Mouse (Mus musculus): ENCODE data around the gene Mypn.

Gene Mypn

DNA sequence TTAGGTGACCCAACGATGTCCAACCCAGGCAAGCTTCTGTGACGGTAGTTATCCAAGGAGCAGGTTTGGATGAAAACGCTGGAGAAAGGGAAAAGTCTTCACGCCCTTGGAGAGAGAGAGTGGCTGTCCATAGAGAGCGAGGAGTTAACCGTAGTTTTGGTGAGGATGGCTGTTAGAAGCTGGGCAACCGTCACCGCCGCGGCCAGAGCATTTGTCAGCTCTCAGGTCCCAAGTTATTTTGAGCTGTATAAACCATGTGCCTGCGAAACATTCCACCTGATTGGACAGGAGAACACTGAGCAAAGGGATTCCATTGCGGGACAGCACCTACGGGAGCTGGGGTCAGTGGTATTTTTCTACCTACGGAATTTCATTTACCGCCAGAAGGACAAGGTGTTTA lies at the start of gene Mypn:
Mypn (minus strand) TSS at position 225 of the 400 bp plus-strand sequence.
- in situ Hi-C loops (cut with MboI, MseI) = no loop called here

DNA sequence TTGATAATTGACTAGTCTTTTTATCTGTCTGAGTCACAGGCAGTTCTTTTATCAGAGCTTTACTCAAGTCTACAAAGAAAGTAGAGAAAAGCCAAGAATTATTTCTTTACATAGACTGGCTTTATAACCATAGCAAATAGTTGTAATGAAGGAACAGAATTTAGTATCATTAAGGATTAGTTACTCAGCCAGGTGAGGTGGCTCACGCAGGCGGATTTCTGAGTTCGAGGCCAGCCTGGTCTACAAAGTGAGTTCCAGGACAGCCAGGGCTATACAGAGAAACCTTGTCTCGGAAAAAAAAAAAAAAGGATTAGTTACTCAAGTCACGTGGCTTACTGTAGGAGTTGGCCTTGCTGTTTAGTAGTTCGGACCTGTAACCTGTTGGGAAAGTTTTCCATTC lies 44.7 kb upstream of the Mypn start:
- in situ Hi-C loops (cut with MboI, MseI) = no loop called here

DNA sequence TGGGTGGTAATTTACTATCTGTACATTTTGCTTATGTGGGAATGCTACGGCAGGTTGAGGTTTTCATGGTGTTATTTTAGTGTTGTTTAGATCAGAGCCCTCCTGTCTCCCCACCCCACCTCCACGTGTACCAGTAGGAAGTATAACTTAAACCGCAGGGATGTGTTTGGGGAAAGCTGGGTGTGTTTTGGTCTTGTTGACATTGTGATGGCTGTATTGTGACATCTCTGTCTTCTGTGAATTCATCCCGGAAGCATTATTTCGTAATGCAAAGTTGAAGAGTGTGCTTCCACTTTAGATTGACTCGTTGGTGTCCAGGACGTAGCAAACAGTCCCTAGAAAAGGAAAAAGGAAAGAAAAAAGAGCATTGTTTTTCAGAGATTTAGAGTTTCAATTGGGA lies 43.7 kb upstream of the Mypn start:
- in situ Hi-C loops (cut with MboI, MseI) = no loop called here

DNA sequence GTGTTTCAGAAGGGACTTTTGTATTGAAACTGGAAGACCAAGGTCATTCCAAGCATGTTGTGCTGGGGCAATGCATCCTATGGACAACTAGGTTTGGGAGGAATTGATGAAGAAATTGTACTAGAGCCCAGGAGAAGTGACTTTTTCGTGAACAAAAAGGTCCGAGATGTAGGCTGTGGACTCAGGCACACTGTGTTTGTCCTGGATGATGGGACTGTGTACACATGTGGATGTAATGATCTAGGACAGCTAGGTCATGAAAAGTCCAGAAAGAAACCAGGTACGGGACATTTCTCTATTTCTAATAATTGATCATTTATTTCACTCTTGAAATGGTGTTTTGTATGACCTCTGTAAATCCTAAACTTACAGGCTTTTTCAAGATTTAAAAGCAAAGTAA lies 42.1 kb upstream of the Mypn start:
- in situ Hi-C loops (cut with MboI, MseI) = no loop called here

DNA sequence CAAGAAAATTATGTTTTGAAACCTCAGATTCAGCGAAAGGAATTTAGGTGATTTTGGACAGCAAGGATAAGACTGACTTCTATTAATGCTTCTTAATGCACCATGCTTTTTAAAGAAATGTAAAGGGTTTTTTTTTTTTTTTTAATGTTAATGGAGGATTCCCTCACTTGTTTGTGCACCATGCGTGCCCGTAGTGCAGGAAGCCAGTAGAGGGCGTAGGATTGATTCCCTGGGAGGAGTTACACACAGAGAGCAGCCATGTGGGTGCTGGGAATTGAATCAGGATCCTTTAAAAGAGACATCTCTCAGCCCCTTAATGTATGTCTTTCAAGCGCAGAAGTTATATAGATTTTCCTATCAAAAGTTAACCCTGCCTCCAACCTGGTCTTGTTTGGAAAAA lies 41.0 kb upstream of the Mypn start:
- in situ Hi-C loops (cut with MboI, MseI) = no loop called here

DNA sequence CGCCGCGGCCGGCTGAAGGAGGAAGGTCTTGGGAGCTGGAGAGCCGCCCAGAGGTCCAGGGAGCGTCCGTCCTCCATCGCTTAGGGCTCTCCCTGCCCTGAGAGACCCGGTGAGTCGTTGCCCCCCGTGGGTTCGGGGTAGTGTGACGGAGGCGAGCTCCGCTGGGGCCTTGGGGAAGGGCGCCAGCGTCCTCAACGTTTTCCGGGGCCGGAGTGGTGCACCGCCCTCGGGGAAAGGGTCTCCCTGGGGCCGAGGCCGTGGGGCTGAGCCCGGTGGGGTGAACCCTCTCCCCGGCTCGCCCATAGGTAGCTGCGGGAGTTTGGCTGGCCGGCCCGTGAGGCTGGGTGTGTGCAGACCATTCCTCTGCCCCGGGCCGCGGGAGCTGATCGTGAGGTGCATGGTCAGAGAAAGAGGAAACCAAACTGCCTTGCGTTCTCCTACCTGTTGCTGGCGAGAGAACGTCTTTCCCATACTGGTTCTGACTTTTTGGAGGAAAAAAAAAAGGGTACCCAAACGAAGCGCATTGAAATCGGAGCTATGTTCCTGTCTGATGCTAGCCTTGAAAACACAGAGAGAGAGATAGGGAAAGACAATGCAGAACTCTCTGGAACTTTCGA lies 40.4 kb upstream of the Mypn start:
- in situ Hi-C loops (cut with MboI, MseI) = no loop called here

DNA sequence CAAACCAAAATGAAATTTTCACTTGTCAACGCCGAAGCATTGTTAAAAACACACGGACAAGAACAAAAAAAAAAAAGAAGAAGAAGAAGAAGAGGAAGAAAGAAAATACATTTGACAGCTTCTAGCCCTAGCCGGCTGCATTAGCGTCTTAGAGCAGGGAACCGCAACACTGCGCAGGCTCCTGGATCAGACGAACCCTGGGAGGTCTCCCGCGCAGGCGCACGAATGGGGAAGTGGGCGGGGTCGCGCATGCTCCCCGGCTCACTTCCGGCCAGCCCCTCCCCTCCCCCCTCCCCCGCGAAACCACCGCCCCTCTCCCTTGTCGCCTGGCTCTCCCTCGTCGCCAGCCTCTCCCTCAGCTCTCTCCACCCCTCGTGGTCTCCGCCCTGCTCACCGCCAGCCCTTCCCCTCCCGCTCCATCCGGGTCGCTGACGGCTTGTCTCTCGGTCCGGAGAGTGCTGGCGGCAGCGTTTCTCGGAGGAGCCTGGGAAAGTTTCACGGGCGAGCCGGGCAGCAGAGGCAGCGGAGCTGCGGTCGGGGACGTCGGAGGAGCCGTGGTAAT lies 39.8 kb upstream of the Mypn start, which contains the start of gene Herc4:
Herc4 (plus strand) TSS at position 318 of the 562 bp plus-strand sequence.
- in situ Hi-C loops (cut with MboI, MseI) = no loop called here

DNA sequence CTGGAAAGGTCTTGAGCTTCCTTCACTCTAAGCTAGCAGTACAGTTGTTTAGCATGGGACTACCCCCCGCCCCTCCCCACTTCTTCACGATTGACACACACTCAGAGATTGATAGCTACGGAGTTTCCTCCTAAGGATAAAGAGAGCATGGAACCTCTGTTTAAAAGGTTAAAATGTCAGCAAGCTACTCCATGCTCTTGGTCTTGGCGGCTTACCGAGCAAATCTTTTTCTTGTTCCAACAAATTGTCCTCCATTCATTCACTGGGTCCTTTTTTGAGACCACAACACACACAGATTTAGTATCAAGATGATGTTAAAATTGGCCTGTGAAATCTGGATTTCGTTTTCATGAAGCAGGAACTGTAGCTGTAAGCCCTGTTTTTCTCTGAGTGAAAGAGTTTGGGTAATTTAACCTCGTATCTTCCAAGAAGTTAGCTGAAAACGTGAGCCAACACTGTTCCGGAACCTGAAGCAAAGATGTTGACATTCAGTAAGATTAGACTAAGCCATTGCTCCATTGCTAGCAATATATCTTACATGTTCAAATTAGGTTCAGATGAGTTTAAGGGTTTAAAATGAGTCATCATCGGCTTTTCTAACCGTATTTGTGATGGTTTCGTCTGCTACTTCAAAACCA lies 39.2 kb upstream of the Mypn start:
- in situ Hi-C loops (cut with MboI, MseI) = no loop called here

DNA sequence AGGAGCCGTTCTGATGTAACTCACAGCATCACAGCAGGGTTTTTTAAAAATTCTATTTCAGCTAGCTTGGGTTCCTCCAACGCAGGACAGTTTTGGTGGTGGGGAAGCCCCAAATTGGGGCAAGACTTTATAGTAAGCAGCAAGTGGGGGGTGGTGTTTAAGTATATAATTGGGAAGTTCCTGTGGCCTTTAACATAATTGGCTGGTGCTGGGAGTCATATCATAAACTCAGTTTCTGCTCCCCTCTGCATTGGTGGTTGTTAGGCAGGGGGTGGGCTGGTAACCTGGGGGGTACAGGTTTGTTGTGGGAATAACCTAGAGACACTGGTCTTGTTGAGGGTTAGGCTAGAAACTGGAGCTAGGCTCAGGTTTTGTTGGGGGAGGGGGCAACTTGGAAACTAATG lies 37.1 kb upstream of the Mypn start:
- in situ Hi-C loops (cut with MboI, MseI) = no loop called here

DNA sequence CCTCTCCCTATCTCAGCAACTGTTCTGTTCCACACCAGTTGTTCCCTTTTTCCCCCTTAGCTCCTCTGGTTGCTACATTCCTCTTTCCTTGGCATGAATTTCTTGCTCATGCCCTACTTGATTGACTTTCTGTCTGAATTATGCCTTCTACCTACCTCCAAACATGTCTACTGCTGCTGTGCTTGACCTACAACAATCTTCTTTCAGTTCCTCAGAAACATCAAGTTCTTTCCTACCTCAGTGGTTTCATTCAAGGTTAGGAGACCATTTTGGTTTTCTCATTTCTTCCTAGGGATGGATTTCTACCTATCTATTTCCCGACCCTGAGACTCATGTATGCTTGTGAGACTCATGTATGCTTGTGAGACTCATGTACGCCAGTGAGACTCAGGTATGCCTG lies 36.1 kb upstream of the Mypn start:
- in situ Hi-C loops (cut with MboI, MseI) = no loop called here

DNA sequence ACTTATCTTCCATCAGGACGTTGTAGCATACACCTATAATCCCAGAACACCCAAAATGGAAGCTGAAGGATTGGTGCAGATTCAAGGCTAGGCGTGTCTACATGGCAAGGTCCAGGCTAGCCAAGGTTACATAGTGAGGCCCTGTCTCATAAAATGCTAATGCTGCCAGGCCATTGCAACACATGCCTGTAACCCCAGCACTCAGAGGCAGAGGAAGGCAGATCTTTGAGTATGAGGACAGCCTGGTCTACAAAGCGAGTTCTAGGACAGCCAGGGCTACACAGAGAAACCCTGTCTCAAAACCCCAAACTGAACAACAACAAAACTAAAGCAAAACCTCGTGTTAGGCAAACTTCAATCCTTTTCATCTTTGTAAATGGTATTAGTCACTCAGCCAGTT lies 34.3 kb upstream of the Mypn start:
- in situ Hi-C loops (cut with MboI, MseI) = no loop called here

DNA sequence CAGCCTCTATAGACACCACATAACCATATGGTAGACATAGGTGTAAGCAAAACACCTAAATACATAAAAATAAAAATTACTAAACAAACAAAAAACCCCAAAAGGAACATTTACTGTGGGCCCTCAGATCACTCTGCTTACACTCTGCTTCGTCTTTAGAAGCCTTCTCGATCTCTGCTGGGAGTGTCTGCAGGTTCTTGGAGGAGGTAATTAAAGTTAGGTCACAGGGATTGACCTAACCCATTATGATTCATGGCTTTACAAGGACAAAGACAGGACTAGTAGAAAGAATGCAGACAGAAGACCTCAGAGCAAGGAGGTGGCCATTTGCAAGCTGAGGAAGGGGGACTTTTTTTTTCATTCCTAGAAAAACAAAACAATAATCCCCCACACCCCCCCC lies 33.5 kb upstream of the Mypn start:
- in situ Hi-C loops (cut with MboI, MseI) = no loop called here

DNA sequence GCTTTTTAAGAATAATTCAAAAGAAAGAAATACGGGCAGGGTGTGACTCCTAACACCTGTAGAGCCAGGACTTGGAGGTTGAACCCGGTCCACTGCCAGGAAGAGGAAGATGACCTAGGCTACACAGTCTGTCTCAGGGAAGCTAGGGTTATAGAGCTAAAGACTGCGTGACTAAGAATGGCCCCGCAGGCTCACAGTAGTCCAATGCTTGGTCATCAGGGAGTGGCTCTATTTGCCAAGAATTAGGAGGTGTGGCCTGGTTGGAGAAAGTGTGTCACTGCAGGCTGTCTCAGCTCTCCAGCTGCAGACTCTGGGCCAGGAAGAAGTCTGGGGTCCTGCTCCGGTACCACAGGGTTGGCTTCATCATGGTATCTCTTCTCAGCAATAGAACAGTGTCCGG lies 32.9 kb upstream of the Mypn start:
- in situ Hi-C loops (cut with MboI, MseI) = no loop called here

DNA sequence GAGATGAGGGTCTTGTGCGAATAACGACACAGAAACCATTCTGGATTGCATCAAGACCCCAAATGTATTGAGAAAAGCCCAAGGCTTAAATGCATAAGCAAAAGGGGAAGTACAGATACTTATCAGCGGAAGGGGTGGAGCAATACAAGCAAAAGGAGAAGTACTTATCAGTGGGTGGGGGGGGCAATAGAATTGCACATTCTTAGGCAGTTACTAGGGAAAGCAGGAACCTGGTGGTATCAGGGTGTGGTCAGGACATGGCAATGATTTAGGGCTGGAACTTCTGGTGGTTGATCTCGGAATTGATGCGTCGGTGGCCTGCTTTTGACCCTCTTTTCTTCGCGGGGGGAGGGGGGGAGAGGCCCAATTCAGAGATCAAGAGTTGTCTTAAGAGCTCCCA lies 32.1 kb upstream of the Mypn start:
- in situ Hi-C loops (cut with MboI, MseI) = no loop called here

DNA sequence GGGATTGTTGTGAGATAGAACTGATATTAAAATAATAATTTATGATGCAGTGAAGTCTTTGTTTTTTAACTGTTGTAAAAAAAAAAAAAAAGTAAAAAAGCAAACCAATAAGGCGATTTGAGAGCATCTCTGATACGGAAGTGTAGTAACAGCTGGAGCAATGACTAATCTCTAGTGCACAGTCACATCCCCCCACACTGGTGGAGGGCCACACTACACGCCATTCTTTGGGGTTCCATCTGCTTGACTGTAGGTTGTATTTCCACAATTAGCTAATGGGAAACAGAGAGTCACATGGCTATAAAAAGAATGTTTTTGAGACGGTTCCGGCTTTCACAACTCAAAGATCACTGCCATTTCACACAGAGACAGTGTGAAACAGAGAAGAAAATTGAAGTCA lies 30.4 kb upstream of the Mypn start:
- in situ Hi-C loops (cut with MboI, MseI) = no loop called here

DNA sequence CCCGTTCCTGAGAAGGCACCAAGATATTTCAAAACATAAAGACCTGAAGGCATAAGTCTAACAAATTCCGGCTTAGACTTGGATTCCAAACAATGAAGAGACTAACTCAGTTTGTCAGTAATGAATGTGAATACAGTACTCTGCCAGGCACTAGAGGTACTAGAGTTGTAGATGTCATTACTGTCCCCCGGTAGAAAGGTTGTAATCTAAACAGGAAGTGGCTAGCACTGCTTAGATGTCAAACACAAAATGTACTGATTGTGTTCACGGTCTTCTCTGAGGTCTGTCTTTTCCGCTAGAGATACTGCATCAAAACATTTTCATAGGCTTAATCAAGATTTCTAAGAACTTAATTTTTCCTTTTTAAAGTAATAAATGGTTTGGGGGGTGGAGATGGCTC lies 27.9 kb upstream of the Mypn start:
- in situ Hi-C loops (cut with MboI, MseI) = no loop called here

DNA sequence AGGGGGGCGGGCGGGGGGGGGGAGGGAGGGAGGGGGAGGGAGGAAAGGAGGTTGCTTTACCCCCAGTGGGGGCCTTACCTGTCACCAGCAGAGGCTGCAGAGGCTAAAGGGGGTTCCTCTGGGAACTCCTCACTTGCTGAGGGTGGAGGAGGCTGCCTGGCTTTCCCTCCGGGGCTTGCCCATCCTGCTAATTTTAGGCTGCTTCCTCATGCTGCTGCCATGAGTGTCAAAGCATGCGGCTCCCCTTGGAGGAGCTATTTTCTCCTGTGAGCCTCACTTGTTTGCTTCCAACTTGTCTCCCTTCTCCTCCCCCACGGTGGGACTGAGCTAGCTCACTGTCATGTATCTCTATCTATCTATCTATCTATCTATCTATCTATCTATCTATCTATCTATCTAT lies 27.1 kb upstream of the Mypn start:
- in situ Hi-C loops (cut with MboI, MseI) = no loop called here

DNA sequence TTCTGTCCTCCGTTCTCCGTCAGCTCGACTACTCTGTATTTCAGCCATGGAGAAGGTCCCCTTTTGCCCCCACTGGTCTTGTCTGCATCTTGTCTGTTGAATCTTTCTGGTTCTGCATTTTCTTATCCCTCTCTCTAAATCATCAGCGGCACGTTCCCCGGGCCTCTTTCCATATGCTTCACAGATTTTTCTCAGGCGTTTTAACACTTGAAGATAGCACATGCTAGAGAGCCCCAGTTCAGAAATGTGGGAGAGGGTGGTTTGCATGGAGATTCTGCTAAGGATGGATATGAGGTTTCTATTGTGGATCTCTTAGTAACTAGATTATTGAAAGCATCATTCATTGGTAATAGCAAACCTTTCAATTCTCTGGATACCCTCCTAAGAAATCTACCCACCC lies 26.5 kb upstream of the Mypn start:
- in situ Hi-C loops (cut with MboI, MseI) = no loop called here

DNA sequence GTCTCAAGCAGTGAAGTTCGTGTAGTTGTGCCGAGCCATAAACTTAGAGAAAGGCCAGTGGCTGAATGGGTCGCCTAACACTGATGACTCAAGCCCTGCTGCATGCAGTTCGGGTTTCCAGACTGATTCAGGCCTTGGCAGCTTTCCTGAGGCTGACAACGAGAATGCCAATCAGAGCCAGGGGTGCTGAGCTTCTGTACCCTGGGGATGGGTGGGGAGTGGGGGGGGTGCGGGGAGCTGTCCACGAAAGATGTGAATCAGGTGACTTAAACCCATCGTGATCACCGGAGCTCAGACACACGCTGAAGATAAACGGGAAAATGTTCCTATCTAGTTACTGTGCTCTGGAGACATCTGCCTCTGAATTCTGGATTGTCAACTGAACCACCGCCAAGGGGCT lies 20.6 kb upstream of the Mypn start:
- in situ Hi-C loops (cut with MboI, MseI) = no loop called here

DNA sequence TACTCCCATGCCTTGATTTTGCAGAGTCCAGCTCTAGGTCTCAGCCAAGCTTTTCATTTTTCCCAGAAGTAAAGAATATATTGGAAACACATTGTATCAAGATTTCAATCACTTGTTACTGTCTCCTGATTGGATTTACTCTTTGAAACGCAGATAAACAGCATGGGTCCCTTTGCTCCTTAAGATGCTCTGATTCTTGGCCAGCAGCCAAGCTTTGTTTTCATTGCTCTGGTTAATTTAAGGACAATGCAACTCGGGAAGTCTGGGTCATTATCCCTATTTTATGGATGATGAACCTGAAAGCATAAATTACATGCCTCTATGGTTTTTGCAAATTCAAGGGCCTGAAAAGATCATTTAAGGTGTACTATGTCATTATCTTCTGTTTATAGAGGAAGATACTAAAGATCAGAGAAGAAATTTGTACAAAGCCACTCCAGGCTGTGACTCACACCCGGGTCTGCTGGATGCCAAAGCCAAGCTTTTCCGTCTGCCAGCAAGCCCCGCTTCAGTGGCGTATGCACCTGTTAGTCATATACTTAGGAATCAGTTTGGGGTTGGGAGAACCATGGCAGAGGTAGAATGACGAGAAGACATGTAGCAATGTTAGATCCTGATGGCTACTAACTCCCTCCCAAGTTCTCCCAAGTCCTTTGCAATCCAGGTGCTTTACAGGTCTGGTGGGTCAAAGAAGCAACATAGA lies 17.5 kb upstream of the Mypn start:
- in situ Hi-C loops (cut with MboI, MseI) = no loop called here

DNA sequence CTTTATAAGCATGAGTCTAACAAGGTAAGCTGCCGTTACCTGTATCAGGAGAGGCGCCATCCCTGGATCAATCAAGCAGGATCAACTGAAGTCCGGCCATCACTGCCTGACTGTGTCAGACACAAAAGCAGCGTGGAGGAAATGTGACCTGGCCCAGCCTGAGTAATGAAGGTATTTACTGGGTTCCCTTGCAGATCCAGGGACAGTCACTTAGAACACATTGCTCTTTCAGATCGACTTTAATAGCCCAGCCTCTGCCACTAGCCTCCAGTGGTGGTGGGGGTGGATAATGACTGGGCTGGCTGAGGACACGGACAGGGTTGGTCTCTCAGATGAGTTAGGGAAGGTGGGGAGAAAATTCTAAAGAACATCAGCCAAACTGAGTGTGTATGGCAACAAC lies 5.1 kb upstream of the Mypn start:
- in situ Hi-C loops (cut with MboI, MseI) = no loop called here

DNA sequence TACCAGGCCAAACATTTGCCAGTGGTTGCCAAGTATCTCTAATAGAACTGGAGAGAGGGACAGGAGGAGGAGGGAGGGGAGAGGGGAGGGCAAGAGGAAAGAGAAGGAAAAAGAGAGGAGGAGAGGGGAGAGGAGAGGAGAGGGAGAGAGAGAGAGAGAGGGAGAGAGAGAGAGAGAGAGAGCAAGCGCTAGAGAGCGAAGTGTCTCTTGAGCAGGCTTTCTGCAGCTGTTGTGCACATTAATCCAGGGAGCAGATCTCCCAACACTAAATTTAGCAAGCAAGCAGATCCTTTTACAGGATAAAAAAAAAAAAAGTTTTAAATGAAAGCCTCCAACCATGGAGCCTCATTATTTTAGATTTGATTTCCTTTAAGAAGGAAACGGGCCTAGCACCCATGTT lies 750 bp downstream of the Mypn start:
- in situ Hi-C loops (cut with MboI, MseI) = no loop called here

DNA sequence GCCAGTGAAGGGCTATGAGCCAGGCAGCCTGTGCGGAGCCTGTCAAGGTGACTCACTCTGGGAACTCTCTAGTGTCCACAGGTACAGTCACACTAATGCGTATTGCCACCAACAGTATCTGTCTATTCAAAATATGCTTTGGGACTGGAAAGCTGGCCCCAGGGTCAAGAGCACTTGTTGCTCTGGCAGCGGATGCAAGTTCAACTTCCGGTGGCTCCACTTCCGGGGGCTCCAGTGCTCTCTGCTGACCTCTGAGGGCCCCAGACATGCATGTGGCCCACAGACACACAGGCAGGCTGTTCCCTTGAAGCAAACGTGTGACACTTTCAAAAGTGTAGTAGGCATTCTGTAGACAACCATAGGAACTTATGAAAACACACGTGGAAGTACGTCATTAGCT lies 2.2 kb downstream of the Mypn start:
- in situ Hi-C loops (cut with MboI, MseI) = no loop called here

Data from regulatory T cell (primary cell).